Mouse (Mus musculus): ENCODE data around the gene Smr2.
"Not testable (repeated sequence)": the region's sequence is repeated elsewhere in the genome, so short reads cannot be mapped to it uniquely, and the experiment has no call there.

Smr2 gene

GRCm38 (mm10) chr5:88086256-88086655, at the start of gene Smr2:
Smr2 (plus strand) TSS chr5:88086556.
- not testable (repeated sequence) for DNase-seq (ENCODE audit: low spot score)

GRCm38 (mm10) chr5:88111430-88111829, 25.1 kb downstream of the Smr2 start, which contains the start of gene Gm11116:
Gm11116 (minus strand) TSS chr5:88111530.
- DNase-seq (ENCODE audit: low spot score) = no peak

GRCm38 (mm10) chr5:88153999-88154398, 67.6 kb downstream of the Smr2 start, which contains the start of gene Gm11115:
Gm11115 (minus strand) TSS chr5:88154099.
- DNase-seq (ENCODE audit: low spot score) = no peak

All from ovary, postnatal 36 days (tissue).